Mouse (Mus musculus) neural tube, embryonic 11.5 days (tissue): ENCODE data around the gene Fads2. TPM values are rescaled to one million over a fixed set of nuclear protein-coding genes. Genes with fewer than 3 reads are reported as not detected.

Experiments
- ATAC-seq: fragments of 200-750 bp; cut with Nextera tagmentation; 2 replicates; pipeline ENCODE4 v1.8.0; 2017; ENCODE audit warnings: moderate number of reproducible peaks, mild to moderate bottlenecking, moderate TSS enrichment, moderate library complexity; ENCODE audit not compliant: insufficient read depth, low FRiP score, low TSS enrichment
- DNase-seq: peaks from one replicate; pipeline ENCODE4 v3.0.0-alpha.2; 2015; ENCODE audit warnings: low spot score
- H3K27ac ChIP-seq: fragments of 300-500 bp; sonication (generic); 2 replicates; pipeline ENCODE4 v1.5.1; 2014; ENCODE audit warnings: low read depth, mild to moderate bottlenecking, low read length
- H3K27me3 ChIP-seq: fragments of 300-500 bp; sonication (generic); 2 replicates; pipeline ENCODE4 v1.6.1; 2014; ENCODE audit warnings: mild to moderate bottlenecking, low read length, mixed read lengths; ENCODE audit not compliant: control insufficient read depth, insufficient read depth
- H3K36me3 ChIP-seq: fragments of 300-500 bp; sonication (generic); 2 replicates; pipeline ENCODE4 v1.6.1; 2014; ENCODE audit warnings: mild to moderate bottlenecking, low read length, moderate library complexity, mixed read lengths; ENCODE audit not compliant: control insufficient read depth, insufficient read depth
- H3K4me1 ChIP-seq: fragments of 300-500 bp; sonication (generic); 2 replicates; pipeline ENCODE4 v1.6.1; 2014; ENCODE audit warnings: low read length, mixed read lengths; ENCODE audit not compliant: control insufficient read depth, insufficient read depth
- H3K4me2 ChIP-seq: fragments of 300-500 bp; sonication (generic); 2 replicates; pipeline ENCODE4 v1.6.1; 2014; ENCODE audit warnings: low read depth, mild to moderate bottlenecking, moderate library complexity
- H3K4me3 ChIP-seq: fragments of 300-500 bp; sonication (generic); 2 replicates; pipeline ENCODE4 v1.5.1; 2014; ENCODE audit warnings: low read depth, low read length
- H3K9ac ChIP-seq: fragments of 300-500 bp; sonication (generic); 2 replicates; pipeline ENCODE4 v1.6.1; 2014; ENCODE audit warnings: mild to moderate bottlenecking, low read length
- H3K9me3 ChIP-seq: fragments of 300-500 bp; sonication (generic); 2 replicates; pipeline ENCODE4 v1.6.1; 2016; ENCODE audit warnings: low read length; ENCODE audit not compliant: control insufficient read depth
- WGBS: fragments of 180-500 bp; shearing (Covaris S2); extraction: QIAGEN DNeasy Blood & Tissue Kit; methylation state at CpG from one replicate; pipeline ENCODE4 v1.1.7; 2014; 5-methylcytosine and 5-hydroxymethylcytosine counted together
- polyA plus RNA-seq: library from polyadenylated mRNA; unstranded; fragments of >200 nt; fragmentation: Nextera tagmentation; extraction: Ambion mirVana; gene quantifications from 2 replicates; pipeline ENCODE4 v1.2.1, GENCODE M21; 2014

The Fads2 gene
- polyA plus RNA-seq, 1 experiment from 2014 or later, result 48.9 TPM

- Histone ChIP-seq H3K9ac (no peak overlapping the region), H3K4me1 (peaks cover 7% of the 10 kb centered on the region; the same call in 1 of the 2 replicates), H3K36me3 (no peaks in the 10 kb centered on the region), H3K9me3 (no peaks in the 10 kb centered on the region), H3K4me2 (no peak overlapping the region), H3K27me3 (no peaks in the 10 kb centered on the region), H3K4me3 (no peak overlapping the region), H3K27ac (no peak overlapping the region)
- WGBS, result 58% methylated on average over 3 of the region's 3 CpGs
- no peak for ATAC-seq
- DNase-seq, result no peak
Measured at GRCm38 (mm10) chr19:10038910-10039309, 62.6 kb downstream of the Fads2 start.

DNA sequence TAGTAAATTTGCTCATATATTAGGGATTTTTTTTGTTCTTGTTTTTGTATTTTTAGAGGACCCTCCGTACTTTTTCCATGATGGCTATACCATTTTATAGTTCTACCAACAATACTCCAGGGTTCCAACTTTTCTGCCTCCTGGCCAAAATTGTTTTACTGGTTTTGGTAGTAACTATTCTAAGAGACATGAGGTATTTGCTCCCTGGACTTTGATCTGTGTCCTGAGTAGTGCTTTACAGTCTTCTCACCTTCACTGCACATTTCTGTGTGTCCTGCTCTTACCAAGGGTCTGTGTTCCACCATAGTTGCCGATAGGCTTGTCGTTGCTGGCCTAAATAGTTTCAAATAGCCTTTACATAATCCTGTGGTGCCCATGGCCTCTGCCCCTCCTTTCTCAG, 63.2 kb downstream of the Fads2 start:
- H3K36me3 ChIP-seq, result no peaks in the 10 kb centered on the region
- WGBS, result 91% methylated on average over 3 of the region's 3 CpGs
- H3K9ac ChIP-seq, result no peak overlapping the region
- H3K4me1 ChIP-seq, result peaks cover 7% of the 10 kb centered on the region; the same call in 1 of the 2 replicates
- DNase-seq (no peak), ATAC-seq (no peak)
- no peak overlapping the region for H3K27ac ChIP-seq
- H3K4me2 ChIP-seq, result no peak overlapping the region
- H3K9me3 ChIP-seq, result no peaks in the 10 kb centered on the region
- H3K4me3 ChIP-seq, result no peak overlapping the region
- no peaks in the 10 kb centered on the region for H3K27me3 ChIP-seq

- DNase-seq, result no peak
- Histone ChIP-seq H3K27ac (no peak overlapping the region), H3K9me3 (no peaks in the 10 kb centered on the region), H3K4me3 (no peak overlapping the region), H3K4me1 (peaks cover 7% of the 10 kb centered on the region; the same call in 1 of the 2 replicates), H3K4me2 (no peak overlapping the region), H3K9ac (no peak overlapping the region), H3K27me3 (no peaks in the 10 kb centered on the region), H3K36me3 (no peaks in the 10 kb centered on the region)
- no peak for ATAC-seq
- WGBS, result 67% methylated on average over 2 of the region's 2 CpGs
Measured at GRCm38 (mm10) chr19:10037534-10037933, 64.0 kb downstream of the Fads2 start.

DNA sequence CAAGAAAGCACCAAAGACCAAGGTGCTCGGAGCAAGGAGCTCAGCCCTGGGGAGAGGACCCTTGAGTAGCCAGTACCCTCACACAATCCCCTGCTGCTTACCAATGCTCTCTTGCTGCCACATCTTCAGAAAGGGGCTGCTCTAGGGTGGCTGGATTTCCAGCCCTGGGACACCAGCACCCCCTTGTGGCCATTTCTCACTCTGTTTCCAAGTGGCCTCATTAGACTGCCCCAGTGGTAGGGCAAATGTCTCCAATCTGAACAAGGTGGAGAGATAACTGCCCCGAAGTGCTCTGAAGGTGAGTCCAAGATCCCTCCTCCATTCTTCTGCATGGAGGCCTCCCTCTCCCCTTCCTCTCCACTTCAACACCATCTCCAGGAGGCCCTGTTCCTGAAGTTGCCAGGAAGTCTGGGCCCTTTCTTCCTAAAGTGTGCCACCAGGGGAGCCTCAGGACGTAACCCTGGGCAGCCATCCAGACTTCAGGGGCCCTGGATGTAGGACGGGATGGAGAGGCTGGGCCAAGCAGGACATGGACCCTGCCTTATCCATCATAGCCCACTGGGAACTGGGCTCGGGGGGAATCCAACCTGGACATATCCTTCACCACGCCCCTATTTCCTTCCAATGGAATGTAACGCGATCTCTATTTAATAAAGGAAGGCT, 66.6 kb downstream of the Fads2 start:
- peak; percentile 84 for DNase-seq
- Histone ChIP-seq H3K4me3 (no peak overlapping the region), H3K9ac (no peak overlapping the region), H3K27me3 (no peaks in the 10 kb centered on the region), H3K4me1 (no peaks in the 10 kb centered on the region), H3K4me2 (no peak overlapping the region), H3K36me3 (no peaks in the 10 kb centered on the region), H3K9me3 (no peaks in the 10 kb centered on the region), H3K27ac (no peak overlapping the region)
- WGBS, result 66% methylated on average over 8 of the region's 8 CpGs
- ATAC-seq, result peak; percentile 79

GRCm38 (mm10) chr19:10034356-10034755, 67.2 kb downstream of the Fads2 start:
- ATAC-seq (no peak), DNase-seq (no peak)
- H3K9me3 ChIP-seq, result no peaks in the 10 kb centered on the region
- H3K27ac ChIP-seq, result no peak overlapping the region
- H3K36me3 ChIP-seq, result no peaks in the 10 kb centered on the region
- no peak overlapping the region for H3K9ac ChIP-seq
- no peaks in the 10 kb centered on the region for H3K4me1 ChIP-seq
- WGBS, result 92% methylated on average over 5 of the region's 5 CpGs
- no peak overlapping the region for H3K4me3 ChIP-seq
- H3K27me3 ChIP-seq, result no peaks in the 10 kb centered on the region
- H3K4me2 ChIP-seq, result no peak overlapping the region

DNA sequence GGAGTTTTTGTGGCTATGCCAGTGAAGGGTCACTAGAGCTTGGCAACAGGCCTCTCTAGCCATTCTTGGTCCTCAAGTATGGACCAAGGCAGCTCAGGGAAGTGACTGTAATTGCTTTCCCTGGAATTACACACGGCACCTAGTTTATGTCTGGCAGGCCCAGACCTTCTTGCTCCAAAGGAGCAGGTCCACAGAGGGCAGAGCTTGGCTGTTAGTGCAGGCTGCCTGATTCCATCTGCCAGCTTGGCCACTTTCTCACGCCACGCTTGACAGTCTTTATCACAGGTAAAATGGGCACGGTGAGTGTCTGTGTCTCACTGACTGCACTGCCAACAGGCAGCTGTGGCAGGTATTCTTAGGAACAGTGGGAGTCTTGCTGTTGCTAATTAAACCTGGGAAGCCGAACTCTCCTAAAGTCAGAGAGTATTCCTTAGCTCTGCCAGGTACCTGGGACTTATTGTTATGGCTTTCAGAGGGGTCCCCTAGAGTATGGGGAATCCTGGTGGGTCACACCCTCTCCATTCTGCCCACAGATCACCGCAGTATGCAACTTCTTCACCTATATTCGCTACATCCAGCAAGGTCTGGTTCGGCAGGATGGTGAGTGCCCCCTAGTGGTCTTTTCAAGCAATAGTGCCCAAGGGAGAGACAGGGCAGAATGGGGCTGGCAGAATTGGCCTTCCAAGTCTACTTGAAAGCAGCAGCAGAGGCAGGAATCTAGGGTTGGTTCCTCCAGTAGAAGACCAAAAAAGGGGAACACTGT, 68.2 kb downstream of the Fads2 start:
- H3K27me3 ChIP-seq, result no peaks in the 10 kb centered on the region
- H3K27ac ChIP-seq, result no peak overlapping the region
- no peaks in the 10 kb centered on the region for H3K9me3 ChIP-seq
- H3K4me1 ChIP-seq, result no peaks in the 10 kb centered on the region
- WGBS, result 41% methylated on average over 8 of the region's 8 CpGs
- no peak overlapping the region for H3K9ac ChIP-seq
- H3K4me3 ChIP-seq, result no peak overlapping the region
- no peak overlapping the region for H3K4me2 ChIP-seq
- peak; percentile 49; the same call in 1 of the 2 replicates for ATAC-seq
- DNase-seq, result peak; percentile 57
- H3K36me3 ChIP-seq, result no peaks in the 10 kb centered on the region

- H3K36me3 ChIP-seq, result no peaks in the 10 kb centered on the region
- 85% methylated on average over 2 of the region's 2 CpGs for WGBS
- no peaks in the 10 kb centered on the region for H3K4me1 ChIP-seq
- H3K27ac ChIP-seq, result no peak overlapping the region
- no peak overlapping the region for H3K4me3 ChIP-seq
- DNase-seq, result no peak
- H3K9me3 ChIP-seq, result no peaks in the 10 kb centered on the region
- H3K27me3 ChIP-seq, result no peaks in the 10 kb centered on the region
- no peak overlapping the region for H3K9ac ChIP-seq
- no peak for ATAC-seq
- H3K4me2 ChIP-seq, result no peak overlapping the region
Measured at GRCm38 (mm10) chr19:10029746-10030145, 71.8 kb downstream of the Fads2 start.

DNA sequence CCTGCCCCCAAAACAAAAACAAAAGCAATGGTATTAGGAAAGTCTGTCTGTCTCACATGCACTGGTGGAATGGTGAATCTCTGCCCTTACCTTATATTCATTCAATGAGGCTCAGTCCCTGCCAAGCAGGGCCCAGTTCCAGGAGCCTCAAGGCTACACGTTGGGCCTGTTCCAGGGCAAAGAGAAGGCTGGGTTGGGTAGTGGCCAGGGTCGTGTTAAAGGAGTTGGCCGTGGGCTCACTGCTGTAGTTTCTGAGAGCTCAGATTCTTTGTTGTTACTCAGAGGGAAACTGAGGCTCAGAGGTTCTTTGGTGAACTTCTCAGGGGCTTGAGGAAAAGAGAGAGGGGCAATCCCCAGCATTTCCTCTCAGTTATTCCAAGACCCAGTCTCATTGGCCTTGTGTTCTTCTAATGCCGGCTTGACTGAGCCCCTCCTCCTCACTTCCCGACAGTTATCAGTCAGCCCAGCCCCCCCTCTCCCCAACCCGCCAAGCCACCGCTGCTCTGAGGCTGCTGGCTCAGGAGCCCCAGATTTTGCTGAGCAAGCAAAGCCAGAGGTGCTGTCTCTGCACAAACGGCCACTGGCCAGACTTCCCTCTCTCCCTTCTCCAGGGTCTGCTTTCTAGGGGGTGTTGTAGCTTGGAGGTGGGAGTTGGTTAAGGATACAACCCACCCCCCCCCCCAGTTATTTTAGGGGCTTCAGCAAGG, 76.2 kb downstream of the Fads2 start:
- ATAC-seq, result no peak
- no peaks in the 10 kb centered on the region for H3K9me3 ChIP-seq
- H3K9ac ChIP-seq, result no peak overlapping the region
- H3K4me2 ChIP-seq, result no peak overlapping the region
- H3K27me3 ChIP-seq, result no peaks in the 10 kb centered on the region
- H3K36me3 ChIP-seq, result no peaks in the 10 kb centered on the region
- H3K4me1 ChIP-seq, result no peaks in the 10 kb centered on the region
- WGBS, result 26% methylated on average over 8 of the region's 8 CpGs
- DNase-seq, result peak; percentile 57
- no peak overlapping the region for H3K4me3 ChIP-seq
- 0 out of 2 replicates have a peak overlapping the region, but pooled peaks have one; percentile 6 for H3K27ac ChIP-seq
